Mouse (Mus musculus) midbrain, embryonic 15.5 days (tissue): ENCODE results near the gene Cryba1. TPM values are rescaled to one million over a fixed set of nuclear protein-coding genes. Genes with fewer than 3 reads are reported as not detected.

Source experiments
- polyA plus RNA-seq: library from polyadenylated mRNA; unstranded; fragments of >200 nt; fragmentation: Nextera tagmentation; extraction: Ambion mirVana; gene quantifications from 2 replicates; pipeline ENCODE4 v1.2.1, GENCODE M21; 2015

The Cryba1 gene
- polyA plus RNA-seq, 1 experiment from 2014 or later, result 0.53 TPM

Other genes with a start within 250 kb of the Cryba1 start
- 46.1 and 46.2 TPM in 2 replicates for gene Ankrd13b, start 235.6 kb downstream of the Cryba1 start, polyA plus RNA-seq
- gene Git1, start 231.7 kb downstream of the Cryba1 start, polyA plus RNA-seq, result 17.9 and 19.0 TPM in 2 replicates
- 2.2 and 2.6 TPM in 2 replicates for gene Abhd15, start 210.2 kb downstream of the Cryba1 start, polyA plus RNA-seq
- 12.7 and 16.7 TPM in 2 replicates for gene Trp53i13, start 209.3 kb downstream of the Cryba1 start, polyA plus RNA-seq
- not detected in 2 replicates for gene Gm10392, start 206.1 kb downstream of the Cryba1 start, polyA plus RNA-seq
- 23.1 and 24.2 TPM in 2 replicates for gene Taok1, start 117.5 kb downstream of the Cryba1 start, polyA plus RNA-seq
- 3.6 and 4.7 TPM in 2 replicates for gene Nufip2, start 39.1 kb downstream of the Cryba1 start, polyA plus RNA-seq
- 51.9 and 58.5 TPM in 2 replicates for gene Myo18a, start 38.0 kb upstream of the Cryba1 start, polyA plus RNA-seq
- 2.3 and 3.0 TPM in 2 replicates for gene Gm10277, start 62.5 kb upstream of the Cryba1 start, polyA plus RNA-seq
- gene Pipox, start 168.8 kb upstream of the Cryba1 start, polyA plus RNA-seq, result 5.7 and 6.7 TPM in 2 replicates
- 159 and 162 TPM in 2 replicates for gene Sez6, start 205.5 kb upstream of the Cryba1 start, polyA plus RNA-seq